Mouse (Mus musculus) embryonic facial prominence, embryonic 11.5 days (tissue): ENCODE results near the gene B4galnt1. TPM values are rescaled to one million over a fixed set of nuclear protein-coding genes. Genes with fewer than 3 reads are reported as not detected.
"Not testable (repeated sequence)": the region's sequence is repeated elsewhere in the genome, so short reads cannot be mapped to it uniquely, and the experiment has no call there.

Experiments
- ATAC-seq: fragments of 200-750 bp; cut with Nextera tagmentation; replicated peaks from 2 replicates; pipeline ENCODE4 v1.8.0; 2017; ENCODE audit warnings: low read depth; ENCODE audit not compliant: insufficient number of reproducible peaks, low FRiP score, low TSS enrichment
- DNase-seq: peaks from one replicate; pipeline ENCODE4 v3.0.0-alpha.2; 2015; ENCODE audit warnings: low spot score
- H3K27ac ChIP-seq: fragments of 300-500 bp; sonication (generic); replicated peaks from 2 replicates; pipeline ENCODE4 v1.5.1; 2014; ENCODE audit warnings: mild to moderate bottlenecking, low read depth, low read length, control low read depth
- H3K27me3 ChIP-seq: fragments of 300-500 bp; sonication (generic); 2 replicates; pipeline ENCODE4 v1.6.1; 2014; ENCODE audit warnings: mild to moderate bottlenecking, low read length, moderate library complexity, mixed read lengths; ENCODE audit not compliant: control insufficient read depth, insufficient read depth
- H3K36me3 ChIP-seq: fragments of 300-500 bp; sonication (generic); replicated peaks from 2 replicates; pipeline ENCODE4 v1.6.1; 2014; ENCODE audit warnings: low read depth, mild to moderate bottlenecking, low read length, moderate library complexity, mixed read lengths; ENCODE audit not compliant: control insufficient read depth, insufficient read depth
- H3K4me1 ChIP-seq: fragments of 300-500 bp; sonication (generic); 2 replicates; pipeline ENCODE4 v1.6.1; 2014; ENCODE audit warnings: low read length, mixed read lengths; ENCODE audit not compliant: control insufficient read depth, insufficient read depth
- H3K4me2 ChIP-seq: fragments of 300-500 bp; sonication (generic); 2 replicates; pipeline ENCODE4 v1.6.1; 2014; ENCODE audit warnings: low read depth, mild to moderate bottlenecking, control low read depth, low read length, moderate library complexity
- H3K4me3 ChIP-seq: fragments of 300-500 bp; sonication (generic); 2 replicates; pipeline ENCODE4 v1.5.1; 2014; ENCODE audit warnings: low read depth, low read length, control low read depth
- H3K9ac ChIP-seq: fragments of 300-500 bp; sonication (generic); replicated peaks from 2 replicates; pipeline ENCODE4 v1.6.1; 2014; ENCODE audit warnings: mild to moderate bottlenecking, control low read depth, low read length
- H3K9me3 ChIP-seq: fragments of 300-500 bp; sonication (generic); replicated peaks from 2 replicates; pipeline ENCODE4 v1.6.1; 2016; ENCODE audit warnings: mild to moderate bottlenecking, low read length, inconsistent platforms, mixed read lengths; ENCODE audit not compliant: control insufficient read depth
- WGBS: fragments of 180-500 bp; shearing (Covaris S2); extraction: QIAGEN DNeasy Blood & Tissue Kit; methylation state at CpG from one replicate; pipeline ENCODE4 v1.1.7; 2014; 5-methylcytosine and 5-hydroxymethylcytosine counted together
- polyA plus RNA-seq: library from polyadenylated mRNA; unstranded; fragments of >200 nt; fragmentation: Nextera tagmentation; extraction: Ambion mirVana; gene quantifications from 2 replicates; pipeline ENCODE4 v1.2.1, GENCODE M21; 2014

B4galnt1 gene
- polyA plus RNA-seq, 1 experiment from 2014 or later = 4.9 TPM

- no peak overlapping the region for H3K9ac ChIP-seq
- no peak for ATAC-seq
- 8% methylated on average over 4 of the region's 4 CpGs for WGBS
Measured at GRCm38 (mm10) chr10:127123436-127123805, 41.6 kb upstream of the B4galnt1 start.

DNA sequence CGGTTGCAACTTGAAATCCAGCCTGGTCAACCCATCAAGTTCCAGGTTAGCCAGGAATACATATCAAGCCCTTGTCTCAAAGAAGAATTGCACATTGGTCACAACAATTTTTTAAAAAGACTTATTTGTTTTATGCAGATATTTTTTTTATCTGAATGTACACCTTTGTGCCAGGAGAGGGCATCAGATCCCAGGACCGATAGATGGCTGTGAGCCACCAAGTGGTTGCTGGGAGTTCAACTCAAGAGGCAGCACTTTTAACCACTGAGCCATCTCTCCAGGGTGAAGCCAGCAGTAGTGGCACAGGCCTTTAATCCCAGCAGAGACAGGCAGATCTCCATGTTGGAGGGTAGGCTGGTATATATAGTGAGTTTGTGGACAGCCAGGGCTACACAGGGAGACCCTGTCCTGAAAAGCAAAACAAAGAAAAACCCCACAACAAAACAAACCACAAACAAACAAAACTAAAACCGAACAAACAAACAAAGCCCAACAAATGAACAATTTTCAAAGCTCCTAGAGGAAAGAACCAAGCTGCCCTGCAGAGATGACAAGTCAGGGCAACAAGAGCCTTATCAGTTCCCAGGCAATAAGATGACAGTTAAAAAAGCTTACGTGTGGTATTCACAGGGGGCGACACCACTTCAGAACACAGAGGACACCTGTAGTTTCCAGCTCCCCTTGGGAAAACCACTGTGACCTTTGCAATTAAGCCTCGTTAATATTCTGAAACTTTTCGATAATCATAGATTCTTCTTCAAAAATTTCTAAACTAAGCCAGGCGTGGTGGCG, 39.6 kb upstream of the B4galnt1 start:
- Histone ChIP-seq H3K27me3 (no peaks in the 10 kb centered on the region), H3K9me3 (no peaks in the 10 kb centered on the region), H3K9ac (no peak overlapping the region), H3K4me2 (no peak overlapping the region), H3K36me3 (no peaks in the 10 kb centered on the region), H3K4me1 (no peaks in the 10 kb centered on the region), H3K27ac (no peak overlapping the region), H3K4me3 (no peak overlapping the region)
- 70% methylated on average over 9 of the region's 9 CpGs for WGBS
- peak; percentile 45 for DNase-seq
- ATAC-seq = no peak

More at GRCm38 (mm10) chr10:127123436-127123805, 41.6 kb upstream of the B4galnt1 start:
- Histone ChIP-seq H3K4me3 (peak overlapping the region; percentile 14; the same call in 1 of the 2 replicates), H3K36me3 (no peaks in the 10 kb centered on the region; the same call in none of the 2 replicates), H3K4me1 (no peaks in the 10 kb centered on the region), H3K27ac (no peak overlapping the region), H3K27me3 (no peaks in the 10 kb centered on the region), H3K9me3 (no peaks in the 10 kb centered on the region), H3K4me2 (peak overlapping the region; percentile 49)
- peak; percentile 81 for DNase-seq

DNA sequence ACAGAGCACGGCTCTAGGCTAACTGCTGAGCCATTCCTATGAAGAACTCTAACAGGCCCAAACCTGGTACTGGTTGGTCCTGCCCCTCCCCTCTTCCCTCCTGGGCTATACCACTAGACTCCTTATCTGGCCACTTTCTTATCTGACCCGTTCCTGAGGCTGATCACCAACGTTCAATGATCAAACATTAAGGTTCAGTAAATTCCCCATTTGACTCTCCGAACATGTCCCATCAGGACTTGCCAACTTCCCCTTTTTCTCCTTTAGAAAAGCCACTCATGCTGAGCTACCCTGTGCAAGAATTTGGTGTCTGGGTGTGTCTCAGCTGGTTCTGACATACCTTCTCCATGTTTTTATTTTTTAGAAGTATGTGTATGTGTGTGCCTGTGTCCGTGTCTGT, 38.4 kb upstream of the B4galnt1 start:
- 87% methylated on average over 5 of the region's 5 CpGs for WGBS
- no peak overlapping the region for H3K9ac ChIP-seq
- H3K9me3 ChIP-seq = no peaks in the 10 kb centered on the region
- H3K4me1 ChIP-seq = no peaks in the 10 kb centered on the region
- ATAC-seq = no peak
- H3K4me2 ChIP-seq = no peak overlapping the region
- no peak for DNase-seq
- H3K27ac ChIP-seq = no peak overlapping the region
- no peaks in the 10 kb centered on the region for H3K36me3 ChIP-seq
- H3K4me3 ChIP-seq = no peak overlapping the region
- no peaks in the 10 kb centered on the region for H3K27me3 ChIP-seq

GRCm38 (mm10) chr10:127127711-127128279, 37.2 kb upstream of the B4galnt1 start:
- no peaks in the 10 kb centered on the region for H3K27me3 ChIP-seq
- H3K9ac ChIP-seq = no peak overlapping the region
- no peaks in the 10 kb centered on the region for H3K36me3 ChIP-seq
- ATAC-seq = no peak
- 78% methylated on average over 7 of the region's 7 CpGs for WGBS
- H3K27ac ChIP-seq = no peak overlapping the region
- DNase-seq = no peak
- no peak overlapping the region for H3K4me2 ChIP-seq
- no peaks in the 10 kb centered on the region for H3K9me3 ChIP-seq
- no peak overlapping the region for H3K4me3 ChIP-seq
- H3K4me1 ChIP-seq = no peaks in the 10 kb centered on the region

DNA sequence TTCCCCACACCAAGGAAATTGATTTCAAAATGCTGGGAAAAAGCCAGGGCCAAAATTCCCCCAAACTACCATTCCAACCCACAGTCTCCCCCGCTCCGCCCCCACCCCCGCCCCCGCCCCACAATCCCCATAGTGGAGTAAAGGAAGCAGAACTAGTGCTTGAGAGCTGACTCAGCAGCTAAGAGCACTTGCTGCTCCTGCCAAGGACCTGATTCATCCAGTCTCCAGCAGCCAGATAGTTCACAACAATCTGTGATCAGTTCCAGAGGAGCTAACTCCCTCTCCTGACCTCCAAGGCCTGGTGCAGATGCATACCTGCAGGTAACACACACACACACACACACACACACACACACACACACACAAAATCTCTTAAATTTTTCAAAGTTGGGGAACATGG, 35.6 kb upstream of the B4galnt1 start:
- no peak overlapping the region for H3K9ac ChIP-seq
- ATAC-seq (no peak), DNase-seq (no peak)
- H3K4me2 ChIP-seq = no peak overlapping the region
- WGBS = 69% methylated on average over 4 of the region's 4 CpGs
- H3K27ac ChIP-seq = no peak overlapping the region
- H3K9me3 ChIP-seq = no peaks in the 10 kb centered on the region
- H3K36me3 ChIP-seq = no peaks in the 10 kb centered on the region
- no peak overlapping the region for H3K4me3 ChIP-seq
- no peaks in the 10 kb centered on the region for H3K27me3 ChIP-seq
- H3K4me1 ChIP-seq = no peaks in the 10 kb centered on the region

DNA sequence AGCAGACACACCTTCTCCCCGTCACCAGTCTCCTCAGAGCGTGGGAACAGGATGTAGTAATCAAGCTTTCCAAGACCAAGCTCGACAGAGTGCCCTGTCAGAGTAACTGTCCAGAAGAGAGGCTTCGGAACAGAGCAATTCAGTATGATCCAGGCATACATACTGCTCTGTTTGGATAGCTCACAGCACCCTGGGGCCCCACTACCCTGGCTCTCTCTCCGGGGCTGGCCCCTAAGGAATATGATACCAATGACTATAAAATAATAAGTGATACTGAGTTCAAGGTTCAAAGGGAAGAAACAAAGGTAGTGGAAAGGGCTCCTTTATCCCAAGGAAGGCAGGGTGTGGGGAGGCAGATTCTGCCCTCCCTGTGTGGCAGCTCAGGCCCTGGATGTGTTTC, 32.6 kb upstream of the B4galnt1 start:
- Histone ChIP-seq H3K36me3 (no peaks in the 10 kb centered on the region), H3K4me3 (no peak overlapping the region), H3K9me3 (no peaks in the 10 kb centered on the region), H3K4me1 (no peaks in the 10 kb centered on the region), H3K27me3 (no peaks in the 10 kb centered on the region), H3K9ac (no peak overlapping the region), H3K27ac (no peak overlapping the region), H3K4me2 (no peak overlapping the region)
- 64% methylated on average over 5 of the region's 5 CpGs for WGBS
- ATAC-seq (no peak), DNase-seq (no peak)

DNA sequence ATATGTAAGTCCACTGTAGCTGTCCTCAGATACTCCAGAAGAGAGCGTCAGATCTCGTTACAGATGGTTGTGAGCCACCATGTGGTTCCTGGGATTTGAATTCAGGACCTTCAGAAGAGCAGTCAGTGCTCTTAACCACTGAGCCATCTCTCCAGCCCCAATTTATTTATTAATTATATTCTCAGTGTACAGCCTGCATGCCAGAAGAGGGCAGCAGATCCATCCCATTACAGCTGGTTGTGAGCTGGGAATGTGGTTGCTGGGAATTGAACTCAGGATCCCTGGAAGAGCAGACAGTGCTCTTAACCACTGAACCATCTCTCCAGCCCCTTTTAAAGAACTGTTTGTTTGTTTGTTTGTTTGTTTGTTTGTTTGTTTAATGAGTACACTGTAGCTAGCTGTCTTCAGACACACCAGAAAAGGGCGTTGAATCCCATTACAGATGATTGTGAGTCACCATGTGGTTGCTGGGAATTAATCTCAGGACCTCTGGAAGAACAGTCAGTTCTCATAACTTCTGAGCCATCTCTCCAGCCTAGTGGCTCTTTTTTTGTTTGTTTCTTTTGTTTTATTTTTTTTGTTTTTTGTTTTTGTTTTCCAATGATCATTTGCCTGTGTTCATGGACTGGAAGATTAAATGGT, 30.5 kb upstream of the B4galnt1 start:
- H3K4me3 ChIP-seq, H3K27ac ChIP-seq, H3K9ac ChIP-seq, H3K9me3 ChIP-seq, H3K4me1 ChIP-seq, H3K4me2 ChIP-seq, H3K36me3 ChIP-seq, ATAC-seq, H3K27me3 ChIP-seq, DNase-seq: not testable (repeated sequence)
- WGBS = 89% methylated on average over 3 of the region's 3 CpGs
